Mouse (Mus musculus) A20 (cell line): ENCODE measurements around the gene Serpinb13.
"Not testable (repeated sequence)": the region's sequence is repeated elsewhere in the genome, so short reads cannot be mapped to it uniquely, and the experiment has no call there.

Experiments used
- DNase-seq: peaks from one replicate; pipeline ENCODE4 v3.0.0-alpha.2; 2011; ENCODE audit warnings: low read depth, low spot score

The Serpinb13 gene

DNA sequence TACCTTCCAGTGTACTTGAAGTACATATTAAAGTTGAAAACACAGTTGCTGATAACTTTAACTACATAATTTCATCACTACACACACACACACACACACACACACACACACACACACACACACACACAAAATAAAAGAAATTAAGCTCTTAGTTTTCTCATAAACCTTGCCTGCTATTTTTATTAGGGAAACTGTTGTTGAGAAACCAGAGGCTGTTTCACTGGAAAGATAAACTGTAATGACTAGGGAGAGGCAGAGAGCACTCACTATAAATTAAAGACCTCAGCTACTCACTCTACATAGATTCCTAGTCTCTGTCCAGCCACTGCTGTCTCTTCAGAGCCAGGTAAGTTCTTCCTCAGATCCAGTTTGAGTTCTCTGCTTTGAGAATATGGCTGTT is at the start of gene Serpinb13:
Gene Serpinb13 (plus strand): TSS at position 301 of the 400 bp plus-strand sequence.
- no peak for DNase-seq

DNA sequence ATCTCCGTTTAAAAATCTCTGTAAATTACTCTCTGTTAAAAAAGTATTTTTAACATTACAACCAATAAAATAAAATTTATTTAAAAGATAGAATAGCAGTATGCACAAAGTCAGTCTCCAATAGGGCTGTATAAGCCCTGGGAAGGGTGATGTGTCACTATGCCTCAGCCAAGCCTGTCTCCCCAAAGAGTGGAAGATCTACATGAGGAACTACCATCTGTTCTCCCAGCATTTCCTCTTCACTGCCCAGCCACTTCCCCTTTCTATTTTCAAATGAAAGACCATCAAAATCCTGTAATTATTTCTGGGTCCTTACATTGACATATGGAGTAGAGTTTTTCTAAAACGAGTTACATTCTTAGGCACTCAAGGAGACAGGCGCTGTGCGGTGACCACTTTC is 48.8 kb upstream of the Serpinb13 start:
- DNase-seq = no peak

DNA sequence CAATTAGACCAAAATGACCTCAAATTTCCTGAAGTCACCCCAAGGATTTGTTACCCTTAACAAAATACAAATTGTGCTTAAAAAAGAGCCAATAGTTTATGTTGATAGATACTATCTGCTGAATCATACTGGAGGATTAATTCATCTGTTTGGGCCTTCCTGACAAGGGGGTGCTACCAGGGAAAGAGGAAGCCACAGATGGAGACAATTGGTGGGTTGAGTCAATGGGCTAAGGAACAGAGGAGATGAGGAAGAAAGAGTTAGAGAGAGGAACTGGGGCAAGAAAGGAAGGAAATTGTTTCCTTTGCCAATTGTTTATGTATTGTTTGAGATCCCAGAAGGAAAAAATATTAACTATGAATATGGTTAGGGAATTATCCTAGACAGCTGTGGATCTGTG is 47.1 kb upstream of the Serpinb13 start:
- no peak for DNase-seq

DNA sequence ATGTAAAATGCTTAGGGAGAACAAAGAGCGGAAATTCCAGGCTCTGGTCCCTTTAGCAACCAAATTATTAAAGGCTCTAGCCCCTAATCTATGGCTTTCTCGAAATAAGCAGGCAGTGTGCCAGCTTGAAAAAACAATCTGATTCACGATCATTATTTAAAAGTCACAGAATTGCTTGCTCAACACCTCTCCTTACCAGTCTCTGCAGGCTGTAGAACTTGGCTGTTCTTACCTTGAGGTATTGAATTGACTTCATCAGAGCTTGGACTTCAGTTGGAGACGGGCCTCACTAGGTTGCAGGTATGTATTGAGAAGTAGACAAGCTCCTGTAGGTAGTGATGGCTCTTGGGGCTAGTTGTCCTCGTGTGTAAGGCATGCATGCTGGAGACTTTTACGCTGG is 46.5 kb upstream of the Serpinb13 start, which contains the start of gene Serpinb12:
Gene Serpinb12 (plus strand): TSS at position 185 of the 400 bp plus-strand sequence.
- no peak for DNase-seq

DNA sequence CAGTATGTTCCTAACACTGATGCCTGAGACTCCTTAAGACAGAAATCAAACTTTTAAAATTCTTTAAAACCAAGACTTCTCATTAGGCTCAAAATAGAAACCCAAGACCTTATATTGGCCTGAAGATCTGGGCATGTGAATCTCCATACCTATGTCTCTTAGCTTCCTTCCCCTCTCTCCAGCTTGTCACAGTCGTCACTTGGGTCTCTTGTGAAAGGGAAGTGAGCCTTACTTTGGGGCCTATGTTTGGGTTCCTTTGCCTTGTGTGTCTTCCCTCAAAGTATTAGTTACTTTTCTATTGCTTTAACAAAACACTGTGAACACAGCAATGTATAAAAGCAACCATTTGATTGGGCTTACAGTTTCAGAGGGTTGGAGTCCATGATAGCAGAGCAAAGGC is 33.6 kb upstream of the Serpinb13 start:
- DNase-seq = no peak

DNA sequence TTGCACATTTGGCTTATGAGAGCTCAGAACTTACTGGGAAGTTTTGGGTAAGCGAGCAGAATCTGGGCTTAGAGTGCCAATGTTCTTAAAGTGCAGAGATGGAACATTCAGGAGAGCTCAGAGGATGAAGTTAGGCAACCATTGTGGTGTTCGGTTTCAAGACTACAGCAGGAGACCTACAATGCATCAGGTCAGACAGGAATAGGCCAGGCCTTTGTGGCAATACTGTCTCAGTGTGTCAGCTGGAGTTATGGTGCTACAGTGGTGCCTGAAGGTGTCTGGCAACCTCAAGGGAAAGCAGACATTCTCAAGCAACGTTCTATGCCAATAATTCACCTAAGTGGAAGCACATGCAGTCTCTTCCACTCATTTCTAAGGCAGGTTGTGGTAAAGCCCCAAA is 20.8 kb upstream of the Serpinb13 start:
- no peak for DNase-seq

DNA sequence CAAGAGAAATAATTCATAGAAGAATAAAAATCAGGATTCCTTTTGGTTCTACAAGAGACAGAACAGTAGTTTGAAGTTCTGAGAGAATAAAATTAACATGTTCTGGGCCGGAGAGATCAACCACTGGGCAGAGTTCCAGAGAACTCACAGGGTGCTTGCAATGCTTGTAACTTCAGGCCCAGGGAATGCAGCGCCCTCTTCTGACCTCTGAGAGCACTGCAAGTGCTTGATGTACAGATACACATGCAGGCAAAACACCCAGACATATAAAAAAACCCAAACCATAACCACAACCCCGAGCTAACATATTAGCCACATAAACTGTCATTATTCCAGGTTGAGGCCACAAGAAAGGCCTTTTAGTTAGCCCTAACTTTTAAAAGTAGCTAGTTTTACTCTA is 19.8 kb upstream of the Serpinb13 start:
- peak; percentile 12 for DNase-seq

DNA sequence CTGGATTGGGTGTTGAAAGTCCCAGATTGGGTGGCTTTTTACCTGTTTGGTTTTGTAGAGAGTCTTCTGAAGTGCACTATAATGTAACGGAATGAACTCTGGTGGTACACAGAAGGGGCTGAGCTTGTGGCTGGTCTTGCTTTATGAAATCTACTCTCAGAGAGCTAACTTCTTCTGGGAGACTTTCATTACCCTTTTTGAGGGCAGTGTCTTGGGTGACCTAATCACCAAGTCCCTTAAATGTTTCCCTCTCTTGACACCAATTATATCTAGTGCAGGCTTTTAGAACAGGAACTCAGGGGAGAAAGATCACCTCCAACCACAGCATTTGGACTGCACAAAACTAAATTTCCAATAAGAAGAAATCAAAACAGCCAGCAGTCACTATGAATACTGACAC is 2.3 kb downstream of the Serpinb13 start:
- DNase-seq = no peak

DNA sequence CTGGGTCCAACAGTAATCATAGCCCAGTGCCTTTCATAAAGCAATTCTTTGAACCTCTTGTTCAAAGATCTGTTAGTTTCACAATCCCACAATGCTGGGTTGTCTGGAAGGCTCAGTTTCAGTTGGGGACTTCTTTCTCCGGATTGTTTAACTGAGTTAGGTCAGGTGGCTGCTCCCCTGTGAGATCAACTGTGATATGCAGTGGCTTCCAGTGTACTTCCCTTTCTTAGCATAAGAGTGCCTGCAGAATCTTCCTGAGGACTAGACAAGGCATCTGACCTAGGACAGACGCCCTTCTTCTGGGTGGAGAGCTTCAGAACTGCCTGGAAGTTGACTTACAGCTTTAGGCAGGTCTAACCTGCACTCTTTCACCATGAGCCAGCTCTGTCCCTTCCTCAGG is 3.1 kb downstream of the Serpinb13 start:
- no peak for DNase-seq

DNA sequence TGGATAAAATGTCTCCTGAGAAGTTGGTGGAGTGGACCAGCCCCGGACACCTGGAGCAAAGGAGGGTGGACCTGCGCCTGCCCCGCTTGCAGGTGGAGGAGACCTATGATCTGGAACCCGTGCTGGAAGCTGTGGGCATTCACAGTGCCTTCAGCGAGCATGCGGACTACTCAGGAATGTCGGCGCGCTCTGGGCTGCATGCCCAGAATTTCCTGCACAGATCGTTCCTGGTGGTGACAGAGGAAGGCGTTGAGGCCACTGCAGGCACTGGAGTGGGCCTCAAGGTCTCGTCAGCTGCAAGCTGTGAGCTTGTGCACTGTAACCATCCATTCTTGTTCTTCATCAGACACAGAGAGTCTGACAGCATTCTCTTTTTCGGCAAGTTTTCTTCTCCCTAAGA is 19.6 kb downstream of the Serpinb13 start:
- DNase-seq = no peak

DNA sequence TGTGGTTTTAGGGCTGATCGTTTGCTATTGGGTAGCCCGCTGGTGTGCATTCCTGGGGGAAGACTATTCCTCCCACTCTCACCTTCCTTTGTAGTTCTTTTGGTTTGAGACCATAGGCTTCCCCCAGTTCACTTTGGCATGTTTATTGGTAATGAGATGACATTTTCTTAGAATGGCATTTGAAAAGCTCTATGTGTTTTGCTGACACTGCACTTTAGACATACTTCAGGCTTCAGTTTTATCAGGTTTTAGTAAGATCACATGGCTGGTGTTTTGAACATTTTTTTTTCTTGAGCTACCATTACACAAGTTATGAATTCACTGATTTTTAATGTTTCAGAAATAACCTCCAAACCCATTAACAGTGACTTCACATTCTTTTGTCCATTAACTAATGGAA is 21.0 kb downstream of the Serpinb13 start:
- DNase-seq = no peak

DNA sequence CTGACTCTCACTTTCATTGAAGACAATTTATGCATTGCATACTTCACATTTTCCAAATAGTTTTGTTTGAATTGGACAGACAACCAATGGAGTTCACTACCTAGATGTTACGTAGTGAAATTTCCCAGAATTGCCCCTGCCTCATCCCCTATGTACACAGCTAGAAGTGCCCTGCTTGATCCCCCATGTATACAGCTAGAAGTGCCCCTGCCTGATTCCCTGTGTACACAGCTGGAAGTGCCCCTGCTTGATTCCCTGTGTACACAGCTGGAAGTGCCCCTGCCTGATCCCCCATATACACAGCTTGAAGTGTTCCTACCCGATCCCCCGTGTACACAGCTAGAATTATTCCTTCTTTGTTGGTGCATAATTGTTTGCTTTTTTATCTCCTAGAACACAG is 25.5 kb downstream of the Serpinb13 start:
- DNase-seq = no peak

DNA sequence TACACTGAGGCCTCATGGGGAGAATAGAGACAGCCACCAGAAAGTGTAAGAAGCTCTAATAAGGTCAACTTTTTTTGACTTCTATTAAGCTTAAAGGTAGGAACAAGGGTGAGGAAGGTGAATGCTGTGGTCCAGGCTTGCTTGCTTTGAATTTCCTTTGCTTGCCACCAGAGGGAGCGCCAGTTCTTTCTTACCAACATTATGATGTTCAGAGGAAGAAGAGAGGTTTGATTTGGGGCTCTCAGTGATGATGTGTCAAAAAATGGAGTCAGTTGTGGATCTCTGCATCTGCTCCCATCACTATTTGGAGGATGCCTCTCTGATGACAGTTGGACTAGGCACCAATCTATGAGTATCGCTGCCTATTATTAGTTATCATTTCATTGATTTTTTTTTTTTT is 33.7 kb downstream of the Serpinb13 start:
- peak; percentile 37 for DNase-seq

DNA sequence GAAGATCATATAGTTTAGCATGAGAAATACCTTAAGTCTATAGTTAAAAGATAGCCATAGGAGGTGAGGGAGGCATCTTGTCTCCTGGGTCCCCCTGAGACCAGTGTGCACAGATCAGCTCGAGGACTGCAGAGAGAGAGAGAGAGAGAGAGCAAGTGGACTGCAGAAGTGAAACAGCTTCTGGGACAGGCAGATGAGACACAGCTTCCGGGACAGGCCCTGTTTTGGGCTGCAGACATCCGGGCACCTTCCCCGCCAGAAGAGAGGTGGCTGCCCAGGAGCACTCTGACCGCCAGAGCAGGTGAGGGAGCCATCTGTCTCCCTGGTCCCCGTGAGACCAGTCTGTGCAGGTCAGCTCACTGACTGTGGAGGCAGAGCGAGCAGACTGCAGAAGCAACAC is 34.4 kb downstream of the Serpinb13 start:
- DNase-seq = peak; percentile 38

DNA sequence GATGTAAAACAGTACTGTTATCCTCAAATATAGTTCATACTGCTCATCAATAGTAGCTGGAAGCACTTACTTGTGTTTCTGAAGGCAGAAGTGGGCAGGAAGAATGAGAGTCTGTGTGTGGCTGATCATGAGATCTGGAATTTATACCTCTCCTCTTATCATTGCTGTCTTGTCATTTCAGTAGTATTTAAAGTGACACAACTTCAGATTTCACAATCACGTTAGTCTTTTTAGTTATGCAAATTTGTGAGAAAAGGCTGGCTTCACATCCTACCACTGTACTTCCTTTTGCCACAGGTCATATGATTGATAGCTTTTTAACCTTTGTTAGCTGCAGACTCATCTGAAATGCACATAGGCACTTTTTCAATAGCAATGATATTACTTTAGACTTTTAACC is 45.1 kb downstream of the Serpinb13 start:
- DNase-seq = no peak

DNA sequence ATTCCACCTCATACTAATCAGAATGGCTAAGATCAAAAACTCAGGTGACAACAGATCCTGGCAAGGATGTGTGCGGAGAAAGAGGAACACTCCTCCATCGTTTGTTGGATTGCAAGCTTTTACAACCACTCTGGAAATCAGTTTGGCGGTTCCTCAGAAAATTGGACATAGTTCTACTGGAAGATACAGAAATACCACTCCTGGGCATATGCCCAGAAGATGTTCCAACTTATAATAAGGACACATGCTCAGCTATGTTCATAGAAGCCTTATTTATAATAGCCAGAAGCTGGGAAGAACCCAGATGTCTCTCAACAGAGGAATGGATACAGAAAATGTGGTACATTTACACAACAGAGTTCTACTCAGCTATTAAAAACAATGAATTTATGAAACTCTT is 53.5 kb downstream of the Serpinb13 start:
- not testable (repeated sequence) for DNase-seq
